Mouse (Mus musculus) heart, postnatal 14 days (tissue): ENCODE measurements around the gene Rab11fip3. TPM values are rescaled to one million over a fixed set of nuclear protein-coding genes. Genes with fewer than 3 reads are reported as not detected.

Experiments
- DNase-seq, 2 experiments: peaks; one replicate each; pipeline ENCODE4 v3.0.0; 2021 to 2022
- intact Hi-C: fragments of 180-260 bp; cut with DNase I; formaldehyde crosslinking; loops from one replicate; pipeline ENCODE4 v1.15.1; 2025
- total RNA-seq, 2 experiments: library from RNA; stranded (reverse); gene quantifications; 2 replicates each; pipeline ENCODE4 v1.2.3; 2021

Gene Rab11fip3
- total RNA-seq, 2 experiments from 2014 or later = 22.7 to 25.3 TPM

GRCm38 (mm10) chr17:26089905-26090632 is 20.7 kb upstream of the Rab11fip3 start, which contains the start of gene Decr2:
TSS of gene Decr2 (minus strand) at chr17:26090337.
- DNase-seq = peak; percentile 84 to 91
- intact Hi-C loops = loop anchor here (1.0 to 5.0 kb wide), 4 partner anchors 19 to 198 kb away; no protein-coding TSS in a partner anchor

DNA sequence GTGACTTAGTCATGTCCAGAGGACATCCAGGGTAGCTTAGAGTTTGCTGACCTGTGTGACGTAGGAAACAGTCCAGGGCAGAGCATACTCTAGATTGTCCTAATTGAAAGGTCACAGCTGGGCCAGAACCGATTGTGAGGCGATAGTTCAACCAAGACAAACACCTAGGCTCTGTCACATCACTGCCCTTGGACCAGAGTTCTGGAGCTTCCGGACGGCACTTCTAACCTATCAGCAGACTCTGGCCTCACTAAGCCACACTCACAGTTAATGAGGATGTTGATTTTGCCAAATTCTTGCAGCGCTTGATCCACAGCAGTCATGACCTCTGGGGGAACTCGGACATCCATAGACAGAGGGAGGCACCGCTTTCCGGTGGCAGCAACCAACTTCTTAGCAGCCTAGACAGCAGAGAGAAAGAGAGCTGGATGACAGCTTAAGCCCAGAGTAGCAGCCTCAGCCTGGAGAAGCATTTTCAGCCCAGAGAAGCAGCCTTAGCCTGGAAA is 17.8 kb upstream of the Rab11fip3 start:
- intact Hi-C loops = no loop called here
- DNase-seq = no peak

DNA sequence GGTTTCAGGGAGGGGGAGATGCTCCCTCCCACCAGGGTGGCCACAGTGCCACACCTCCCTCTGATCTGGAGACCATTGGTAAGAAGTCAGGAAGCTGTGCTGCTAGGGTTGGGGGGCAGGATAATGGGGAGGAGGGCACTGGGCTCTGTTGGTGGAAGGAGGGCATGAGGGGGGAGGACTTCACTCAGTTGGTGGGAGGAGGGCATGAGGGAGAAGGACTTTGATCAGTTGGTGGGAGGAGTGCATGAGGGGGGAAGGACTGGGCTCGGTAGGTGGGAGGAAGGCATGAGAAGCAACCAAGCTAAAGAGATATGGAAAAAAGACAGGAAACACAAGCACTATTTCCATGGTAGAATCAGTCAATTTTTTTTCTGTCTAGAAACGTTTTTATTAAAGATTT is 11.5 kb upstream of the Rab11fip3 start:
- DNase-seq = no peak
- intact Hi-C loops = no loop called here

DNA sequence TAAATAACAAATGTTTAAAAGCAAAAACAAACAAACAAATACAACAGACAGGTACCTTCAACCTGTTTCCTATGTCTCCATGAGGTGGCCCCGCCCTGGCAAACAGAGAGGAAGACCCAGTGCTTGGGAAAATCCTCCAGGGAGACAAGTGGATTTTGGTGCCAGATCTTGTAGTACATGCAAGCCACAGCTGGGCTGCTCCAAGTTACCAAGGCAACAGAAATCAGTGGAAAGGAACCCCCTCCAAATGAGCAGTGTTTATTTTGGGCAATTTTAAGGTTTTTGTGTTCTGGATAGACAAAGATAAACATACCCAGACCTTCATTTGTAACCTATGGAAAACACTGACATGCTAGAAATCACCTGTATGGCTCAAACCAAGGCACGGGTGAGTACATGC is 9.5 kb upstream of the Rab11fip3 start:
- intact Hi-C loops = no loop called here
- DNase-seq = no peak

DNA sequence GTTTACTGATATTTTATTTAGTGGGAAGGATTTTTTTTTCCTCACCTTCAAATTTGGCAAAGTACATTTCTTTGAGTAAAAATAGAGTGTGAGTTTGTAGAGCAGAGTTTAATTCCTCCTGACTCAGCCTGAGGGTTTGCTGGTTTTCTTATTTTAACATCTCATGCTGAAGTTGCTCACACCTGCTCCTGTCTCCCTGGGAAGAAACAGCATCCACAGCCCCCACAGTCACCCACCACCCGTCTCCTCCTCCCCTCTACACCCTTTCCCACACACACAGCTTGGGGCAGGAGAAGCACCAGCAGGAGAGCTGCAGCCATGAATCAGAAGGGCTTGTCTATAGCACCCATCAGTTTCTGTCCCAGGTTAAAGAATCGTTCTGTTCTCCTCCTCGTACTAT is 5.9 kb upstream of the Rab11fip3 start:
- intact Hi-C loops = no loop called here
- DNase-seq = no peak

- DNase-seq = no peak
- intact Hi-C loops = loop anchor here (2.0 kb wide), 1 partner anchor 19 kb away; no protein-coding TSS in a partner anchor
Observed at GRCm38 (mm10) chr17:26070136-26070535, 781 bp upstream of the Rab11fip3 start.

DNA sequence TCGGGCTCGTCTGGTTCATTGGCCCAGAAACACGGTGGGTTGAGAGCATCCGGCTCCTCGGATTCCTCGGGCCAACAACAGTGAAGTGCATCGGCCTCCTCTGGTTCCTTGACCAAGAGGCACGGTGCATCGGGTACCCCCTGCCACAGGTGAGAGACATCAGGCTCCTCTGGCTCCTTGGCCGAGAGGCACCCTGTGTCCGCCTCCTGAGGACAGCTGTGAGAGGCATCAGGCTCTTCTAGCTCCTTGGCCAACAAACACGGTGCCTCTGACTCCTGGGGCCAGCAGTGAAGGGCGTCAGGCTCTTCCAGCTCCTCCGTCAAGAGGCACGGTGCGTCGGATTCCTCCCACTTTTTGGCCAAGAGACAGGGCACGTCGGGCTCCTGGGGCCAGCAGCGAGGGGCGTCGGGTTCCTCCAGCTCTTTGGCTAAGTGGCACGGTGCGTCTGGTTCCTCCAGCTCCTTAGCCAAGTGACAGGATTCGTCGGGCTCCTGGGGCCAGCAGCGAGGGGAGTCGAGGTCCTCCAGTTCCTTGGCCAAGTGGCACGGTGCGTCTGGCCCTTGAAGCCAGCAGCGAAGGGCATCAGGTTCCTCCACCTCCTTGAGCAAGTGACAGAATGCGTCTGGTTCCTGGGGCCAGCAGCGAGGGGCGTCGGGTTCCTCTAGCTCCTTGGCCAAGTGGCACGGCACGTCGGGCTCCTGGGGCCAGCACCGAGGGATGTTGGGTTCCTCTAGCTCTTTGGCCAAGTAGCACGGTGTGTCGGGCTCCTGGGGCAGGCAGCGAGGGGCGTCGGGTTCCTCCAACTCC is 1.1 kb downstream of the Rab11fip3 start:
- intact Hi-C loops = loop anchor here (2.0 kb wide), 2 partner anchors 23 to 57 kb away; no protein-coding TSS in a partner anchor
- peak; percentile 8 to 14 for DNase-seq

GRCm38 (mm10) chr17:26066488-26067020 is 2.8 kb downstream of the Rab11fip3 start:
- no peak for DNase-seq
- intact Hi-C loops = no loop called here

DNA sequence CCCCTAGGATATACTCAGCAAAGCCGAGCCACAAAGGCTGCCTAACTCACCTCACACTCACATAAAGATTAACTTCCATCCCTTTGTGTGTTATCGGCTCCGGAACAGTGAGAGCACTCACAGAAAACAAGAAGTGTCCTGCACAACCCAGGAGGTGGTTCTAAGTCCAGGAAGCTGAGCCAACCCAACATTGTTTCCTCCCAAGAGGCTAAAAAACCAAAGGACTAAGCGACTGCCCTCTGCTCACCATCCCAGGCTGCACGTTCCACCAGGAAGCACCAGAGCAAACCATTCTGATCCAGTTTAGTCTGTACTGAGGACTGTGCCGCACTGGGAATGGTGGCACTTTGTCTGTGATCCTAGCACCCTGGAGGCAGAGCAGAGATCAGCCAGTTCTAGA is 4.4 kb downstream of the Rab11fip3 start:
- intact Hi-C loops = no loop called here
- DNase-seq = no peak

DNA sequence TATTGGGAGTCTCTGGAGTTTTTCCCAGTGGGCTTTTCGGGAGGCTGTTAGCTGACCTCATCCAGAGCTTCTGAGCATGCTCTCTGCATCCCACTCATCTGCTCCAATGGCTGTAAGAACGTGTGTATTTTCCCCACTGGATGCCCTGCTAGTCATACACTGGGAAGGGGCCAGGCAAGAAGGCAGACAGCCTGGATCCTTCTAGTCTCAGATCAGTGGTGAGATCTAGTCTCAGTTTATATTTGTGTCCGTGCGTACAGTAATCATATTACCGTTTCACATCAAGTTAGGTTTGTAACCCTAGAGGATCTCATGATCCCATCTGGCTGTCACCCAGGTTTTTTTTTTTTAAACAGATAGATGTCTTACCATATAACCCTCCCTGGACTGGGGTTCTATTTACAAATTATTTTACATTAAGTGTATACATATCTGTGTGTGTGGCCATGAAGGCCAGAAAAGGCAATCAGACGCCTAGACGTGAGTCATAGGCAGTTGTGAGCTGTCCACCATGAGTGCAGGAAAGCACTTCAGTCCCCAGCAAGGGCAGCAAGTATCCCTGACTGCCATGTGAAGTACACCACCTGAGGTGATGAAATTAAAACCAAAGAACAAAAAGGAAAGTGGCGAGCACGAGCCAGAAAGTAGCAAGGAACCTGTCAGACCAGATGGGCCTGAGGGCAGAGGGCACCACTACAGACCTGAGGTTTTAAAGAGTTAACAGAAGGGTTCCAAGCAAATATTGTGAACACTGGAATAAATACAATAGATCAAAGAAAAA is 11.4 kb downstream of the Rab11fip3 start:
- no peak for DNase-seq
- intact Hi-C loops = no loop called here

GRCm38 (mm10) chr17:26057278-26057677 is 12.1 kb downstream of the Rab11fip3 start:
- no peak for DNase-seq
- intact Hi-C loops = no loop called here

DNA sequence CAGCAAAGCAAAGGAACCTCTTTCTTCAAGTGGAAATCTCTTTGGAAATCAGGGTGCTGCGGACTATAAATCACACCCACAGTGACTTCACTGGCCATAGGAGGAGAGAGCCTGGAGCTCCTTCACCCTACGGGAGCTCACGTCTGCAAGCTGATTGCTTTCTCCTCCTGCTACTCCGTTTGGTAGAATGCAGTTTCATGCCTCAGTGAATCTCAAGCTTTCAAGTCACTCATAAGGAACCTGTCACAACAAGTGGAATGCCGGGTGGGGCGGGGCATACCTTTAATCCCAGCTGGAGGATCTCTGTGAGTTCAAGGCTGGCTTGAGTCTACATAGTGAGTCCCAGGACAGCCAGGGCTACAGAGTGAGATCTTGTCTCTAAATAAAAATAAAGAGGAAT is 14.2 kb downstream of the Rab11fip3 start:
- no peak for DNase-seq
- intact Hi-C loops = no loop called here

DNA sequence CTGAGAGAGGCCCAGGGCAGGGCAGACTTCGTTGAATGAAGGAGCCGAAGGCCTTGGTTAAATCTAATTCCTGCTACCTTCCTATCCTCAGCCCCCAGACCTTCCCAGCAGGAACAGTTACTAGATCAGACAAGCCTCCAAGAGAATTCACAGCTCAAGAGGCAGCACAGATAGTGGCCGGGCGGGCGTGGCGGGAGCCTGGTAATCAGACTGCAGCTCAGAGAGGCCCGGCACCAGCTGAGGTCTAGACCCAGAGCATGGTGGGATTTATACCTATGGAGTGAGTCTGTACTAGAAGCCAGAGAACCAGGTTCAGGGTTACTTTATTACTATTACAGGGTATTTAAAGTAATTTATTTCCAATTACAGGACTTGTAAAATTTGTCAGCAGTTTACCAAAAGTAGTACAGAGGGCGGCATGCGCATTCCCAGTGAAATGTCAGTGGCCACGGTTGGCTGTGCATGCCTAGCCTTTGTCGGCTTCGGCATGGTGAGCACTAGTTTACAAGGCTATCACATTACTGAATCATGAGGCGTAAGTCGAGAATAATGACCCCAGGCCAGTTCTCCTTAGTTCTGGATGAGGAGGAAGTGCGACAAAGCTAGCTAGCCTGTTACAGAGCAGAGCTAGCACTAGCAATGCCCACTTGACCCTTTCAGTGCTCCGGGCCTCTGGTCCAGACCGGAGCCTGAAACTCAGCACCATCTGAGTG is 15.1 kb downstream of the Rab11fip3 start:
- no peak for DNase-seq
- intact Hi-C loops = no loop called here

- DNase-seq = no peak
- intact Hi-C loops = no loop called here
Observed at GRCm38 (mm10) chr17:26052706-26053105, 16.6 kb downstream of the Rab11fip3 start.

DNA sequence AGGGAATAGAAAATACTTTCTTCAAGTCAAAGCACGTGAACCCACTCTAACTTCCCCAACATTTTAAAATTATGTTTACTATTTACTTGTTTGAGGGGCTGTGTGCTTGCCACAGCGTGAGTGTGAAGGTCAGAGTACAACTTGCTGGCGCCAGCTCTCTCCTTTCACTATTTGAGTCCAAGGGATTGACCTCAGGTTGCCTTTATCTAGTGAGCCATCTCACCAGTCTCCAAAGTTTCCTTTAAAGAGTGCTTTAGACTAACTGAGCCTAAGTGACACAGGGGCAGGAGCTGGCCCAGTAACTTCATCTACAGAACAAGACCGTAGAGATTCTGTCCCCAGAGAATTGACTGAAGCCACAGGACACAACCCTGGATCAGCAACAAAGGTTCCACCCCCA is 17.3 kb downstream of the Rab11fip3 start:
- intact Hi-C loops = no loop called here
- no peak for DNase-seq

- intact Hi-C loops = no loop called here
- DNase-seq = no peak
Observed at GRCm38 (mm10) chr17:26048118-26048517, 21.2 kb downstream of the Rab11fip3 start.

DNA sequence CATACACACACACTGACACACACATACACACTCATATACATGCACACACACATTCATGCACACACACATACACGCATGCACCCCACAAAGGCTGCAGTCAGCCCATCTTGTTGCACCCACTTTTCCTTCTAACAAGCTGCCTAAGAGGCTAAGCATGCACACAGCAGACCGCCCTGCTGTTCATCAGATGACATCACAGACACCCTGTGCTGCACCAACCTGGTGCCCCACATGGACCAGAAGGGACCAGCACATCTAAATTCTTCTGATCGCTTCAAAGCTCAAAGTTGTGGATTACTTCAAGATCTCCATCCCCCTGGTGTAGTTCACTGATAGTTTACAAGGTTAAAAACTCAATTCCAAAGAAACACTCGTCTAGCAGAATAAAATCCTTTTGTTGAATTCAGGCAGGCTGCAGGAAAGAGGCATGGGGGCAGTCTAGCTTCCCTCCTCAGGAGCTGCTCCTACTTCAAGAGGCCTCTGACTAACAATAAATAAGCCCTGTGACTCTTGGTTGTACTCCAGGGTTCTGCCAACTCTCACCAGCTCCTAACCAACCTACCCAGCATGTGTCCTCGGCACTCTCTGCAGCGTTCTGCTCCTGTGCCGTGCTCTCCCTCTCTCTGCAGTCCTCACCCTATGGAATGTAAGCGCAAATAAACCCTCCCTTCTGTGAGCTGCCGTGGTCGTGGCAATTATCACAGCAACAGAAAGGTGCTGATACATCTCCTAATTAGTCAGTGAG is 22.9 kb downstream of the Rab11fip3 start:
- intact Hi-C loops = no loop called here
- no peak for DNase-seq

DNA sequence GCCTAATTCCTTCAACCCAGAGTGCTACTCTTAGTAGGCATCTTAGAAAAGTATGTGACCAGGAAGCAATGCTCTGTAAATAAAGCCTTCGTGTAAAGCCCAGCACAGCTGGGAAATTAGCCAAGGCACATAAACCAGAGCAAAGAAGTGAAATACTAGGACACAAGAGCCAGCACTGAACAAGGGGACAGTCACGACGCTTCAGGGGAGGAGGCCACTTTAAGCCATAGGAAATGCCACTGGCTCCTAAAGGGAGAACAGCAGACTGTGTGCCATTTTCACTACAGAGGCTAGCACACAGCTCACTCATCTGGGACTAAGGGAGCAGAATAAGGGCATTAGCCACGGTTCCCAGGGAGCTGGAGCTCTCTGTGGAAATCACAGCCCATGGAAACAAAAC is 24.1 kb downstream of the Rab11fip3 start:
- intact Hi-C loops = loop anchor here (2.0 kb wide), 1 partner anchor 24 kb away; the partner anchor contains the start of gene Rab11fip3
- DNase-seq = no peak

DNA sequence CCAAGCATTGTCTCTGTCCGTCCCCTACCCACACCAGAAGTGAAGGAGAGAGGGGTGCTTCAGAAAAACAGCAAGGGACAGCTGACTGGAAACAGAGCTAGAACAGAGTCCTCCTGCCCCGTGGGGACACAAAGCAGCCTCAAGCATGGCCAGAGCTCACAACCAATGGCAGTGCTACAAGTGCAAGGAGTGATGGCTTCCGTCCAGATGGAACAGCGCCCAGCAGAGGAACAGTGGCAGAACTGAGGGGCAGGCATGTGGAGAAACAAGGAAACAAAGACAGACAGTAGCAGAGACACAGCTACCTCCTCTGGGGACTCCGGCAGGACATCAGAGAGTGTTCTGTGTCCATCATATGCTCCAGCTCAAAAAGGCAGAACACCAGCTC is 26.1 kb downstream of the Rab11fip3 start:
- DNase-seq = peak; percentile 71 to 81
- intact Hi-C loops = no loop called here
